Mouse (Mus musculus): Measurements from ENCODE around the gene Smim24. TPM values are rescaled to one million over a fixed set of nuclear protein-coding genes. Genes with fewer than 3 reads are reported as not detected.

Gene Smim24
- total RNA-seq (2014; rRNA removed) (2.9 and 3.7 TPM in 2 replicates), polyA plus RNA-seq (2015; fragmentation: Nextera tagmentation; extraction: Ambion mirVana) (1.4 and 1.7 TPM in 2 replicates)

DNA sequence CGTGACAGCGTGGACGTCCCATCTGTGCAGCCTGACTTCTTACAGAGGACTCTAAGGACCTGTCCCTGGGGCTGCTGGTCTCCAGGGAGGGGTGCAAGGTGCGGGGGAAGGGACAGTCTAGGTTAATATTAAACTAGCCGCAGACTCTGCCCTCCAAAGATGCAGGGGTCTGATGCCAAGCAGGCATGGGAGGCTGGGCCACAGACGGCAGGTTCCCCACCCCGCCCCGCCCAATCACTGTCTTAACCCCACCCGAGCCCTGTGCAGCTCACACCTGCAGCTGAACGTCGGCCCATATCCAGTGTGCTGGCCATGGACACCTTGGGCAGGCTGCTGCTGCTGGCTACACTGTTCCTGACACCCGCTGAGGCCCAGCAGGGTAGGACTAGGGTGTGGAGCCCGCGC, at the start of gene Smim24:
TSS of gene Smim24 (plus strand) at position 271 of the 405 bp plus-strand sequence.
- Histone ChIP-seq H3K9ac (replicated peaks; ENCODE audit: low read length) (0 out of 2 replicates have a peak within 1 kb of the TSS, but pooled peaks have one; percentile 13), H3K4me2 (ENCODE audit: low read depth, low read length) (peak within 1 kb of the TSS; percentile 42), H3K36me3 (ENCODE audit: insufficient read depth, low read length) (peaks cover 12% of the 10 kb centered on the region), H3K4me3 (ENCODE audit: low read length) (no peak within 1 kb of the TSS), H3K4me1 (ENCODE audit: insufficient read depth, low read length) (peaks cover 7% of the 10 kb centered on the region; the same call in 1 of the 2 replicates), H3K27ac (peak within 1 kb of the TSS; percentile 41; the same call in 1 of the 2 replicates), H3K9me3 (ENCODE audit: low read length) (no peaks in the 10 kb centered on the region), H3K27me3 (ENCODE audit: insufficient read depth, low read length) (no peaks in the 10 kb centered on the region)
- ATAC-seq (no peak), DNase-seq (ENCODE audit: low spot score) (no peak)
- WGBS, result 73% methylated on average over 14 of the region's 14 CpGs
- no peak for TF ChIP-seq CTCF (IDR thresholded peaks at IDR 0.05; ENCODE audit: low read depth)

DNA sequence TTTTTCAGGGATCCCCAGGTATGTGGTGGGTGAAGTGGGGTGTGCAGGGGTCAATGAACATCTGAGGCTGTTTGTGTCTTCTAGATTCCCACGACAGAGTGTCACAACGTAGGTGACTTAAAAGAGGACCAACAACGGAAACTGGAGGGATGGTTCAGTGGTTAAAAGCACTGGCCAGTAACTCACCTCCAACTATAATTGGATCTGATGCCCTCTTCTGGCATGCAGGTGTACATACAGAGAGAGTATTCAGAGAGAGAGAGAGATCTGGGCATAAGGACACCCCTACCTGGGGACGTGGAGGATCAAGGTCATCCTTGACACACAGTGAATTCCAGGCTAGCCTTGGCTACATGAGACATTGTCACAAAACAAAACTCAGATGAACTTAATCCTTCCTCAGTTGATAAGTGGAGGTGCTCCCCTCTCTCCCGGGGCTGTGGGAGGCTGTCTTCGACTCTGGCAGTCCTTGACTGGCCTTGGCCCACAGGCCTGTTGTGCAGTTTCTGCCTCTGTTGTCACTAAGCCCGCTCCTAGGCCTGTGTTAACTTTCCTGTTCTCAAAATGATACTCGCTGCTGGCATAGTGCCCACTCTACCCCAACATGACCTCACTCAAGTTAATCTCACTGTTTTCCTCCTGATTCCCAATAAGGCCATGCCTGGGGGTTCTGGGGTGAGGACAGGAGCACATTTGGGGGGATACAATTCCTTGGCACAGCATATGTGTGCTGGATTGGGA, 48.3 kb upstream of the Smim24 start:
- Histone ChIP-seq H3K27me3 (ENCODE audit: insufficient read depth, low read length) (peaks cover 31% of the 10 kb centered on the region; the same call in 1 of the 2 replicates), H3K27ac (no peak overlapping the region), H3K9me3 (ENCODE audit: low read length) (no peaks in the 10 kb centered on the region), H3K4me2 (ENCODE audit: low read depth, low read length) (no peak overlapping the region), H3K4me3 (ENCODE audit: low read length) (no peak overlapping the region), H3K36me3 (ENCODE audit: insufficient read depth, low read length) (no peaks in the 10 kb centered on the region), H3K9ac (replicated peaks; ENCODE audit: low read length) (no peak overlapping the region), H3K4me1 (ENCODE audit: insufficient read depth, low read length) (peaks cover 5% of the 10 kb centered on the region)
- ATAC-seq, result no peak
- WGBS, result 49% methylated on average over 8 of the region's 8 CpGs
- DNase-seq (ENCODE audit: low spot score), result no peak
- TF ChIP-seq CTCF (IDR thresholded peaks at IDR 0.05; ENCODE audit: low read depth), result peak; percentile 54

DNA sequence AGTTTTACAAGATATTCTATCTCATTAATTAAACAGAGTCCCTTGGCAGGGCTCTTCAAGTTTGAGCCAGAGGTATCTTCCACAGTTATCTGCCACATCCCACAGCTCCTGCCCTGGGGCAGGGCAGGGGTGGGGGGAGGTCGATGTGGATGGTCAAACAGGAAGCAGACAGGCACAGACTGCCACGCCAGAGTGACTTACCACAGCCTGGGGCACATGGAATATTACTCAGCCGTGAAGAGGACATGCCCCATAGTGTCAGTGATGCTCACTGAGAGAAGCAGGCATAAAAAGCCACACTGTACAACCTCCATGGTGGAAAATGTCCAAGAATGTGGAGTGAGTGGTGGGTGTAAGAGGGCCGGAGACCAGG, 47.7 kb upstream of the Smim24 start:
- H3K27me3 ChIP-seq (ENCODE audit: insufficient read depth, low read length), result peaks cover 31% of the 10 kb centered on the region; the same call in 1 of the 2 replicates
- 86% methylated on average over 4 of the region's 4 CpGs for WGBS

DNA sequence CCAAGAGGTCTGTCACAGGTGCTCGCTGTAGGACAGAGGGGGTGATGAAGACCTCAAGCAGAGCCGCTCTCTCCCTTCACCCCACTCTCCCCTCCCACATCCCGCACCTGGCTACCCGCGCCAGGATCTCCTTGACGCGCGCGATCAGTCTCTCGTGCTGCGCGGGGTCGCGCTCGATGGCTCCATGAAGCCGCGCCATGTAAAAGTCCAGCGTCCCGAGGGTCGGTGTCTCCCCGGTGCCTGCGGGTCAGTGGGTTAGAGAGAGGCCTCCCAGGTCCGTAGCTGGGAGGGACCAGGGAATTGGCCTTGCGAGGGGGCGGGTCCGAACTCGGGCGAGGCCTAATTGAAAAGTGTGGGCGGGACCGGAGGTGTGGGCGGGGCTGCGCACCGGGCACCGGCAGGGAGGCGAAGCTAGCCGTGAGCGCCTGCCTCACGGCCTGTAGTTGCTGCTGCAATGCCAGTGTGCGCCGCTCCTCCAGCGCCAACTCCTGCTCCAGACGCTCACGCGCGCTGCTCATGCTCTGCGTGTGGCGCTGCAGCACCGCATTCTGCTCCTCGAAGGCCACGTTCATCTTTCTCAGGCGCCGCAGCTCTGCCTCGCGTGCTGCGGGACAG, 46.3 kb upstream of the Smim24 start:
- ATAC-seq (peak; percentile 21; the same call in 1 of the 2 replicates), DNase-seq (ENCODE audit: low spot score) (peak; percentile 84)
- no peaks in the 10 kb centered on the region for H3K36me3 ChIP-seq (ENCODE audit: insufficient read depth, low read length)
- peaks cover 31% of the 10 kb centered on the region; the same call in 1 of the 2 replicates for H3K27me3 ChIP-seq (ENCODE audit: insufficient read depth, low read length)
- H3K4me3 ChIP-seq (ENCODE audit: low read length), result peak overlapping the region; percentile 32
- peak overlapping the region; percentile 13; the same call in 1 of the 2 replicates for H3K9ac ChIP-seq (replicated peaks; ENCODE audit: low read length)
- WGBS, result 12% methylated on average over 54 of the region's 55 CpGs
- peak overlapping the region; percentile 20; the same call in 1 of the 2 replicates for H3K27ac ChIP-seq
- H3K4me1 ChIP-seq (ENCODE audit: insufficient read depth, low read length), result peaks cover 9% of the 10 kb centered on the region
- peak; percentile 65 for TF ChIP-seq CTCF (IDR thresholded peaks at IDR 0.05; ENCODE audit: low read depth)
- H3K4me2 ChIP-seq (ENCODE audit: low read depth, low read length), result peak overlapping the region; percentile 50
- no peaks in the 10 kb centered on the region for H3K9me3 ChIP-seq (ENCODE audit: low read length)

More for the DNA sequence above, 47.7 kb upstream of the Smim24 start:
- no peak overlapping the region for H3K27ac ChIP-seq
- no peak for DNase-seq (ENCODE audit: low spot score)
- TF ChIP-seq CTCF (IDR thresholded peaks at IDR 0.05; ENCODE audit: low read depth), result no peak
- no peak for ATAC-seq
- no peaks in the 10 kb centered on the region for H3K36me3 ChIP-seq (ENCODE audit: insufficient read depth, low read length)
- H3K4me2 ChIP-seq (ENCODE audit: low read depth, low read length), result no peak overlapping the region
- peaks cover 9% of the 10 kb centered on the region for H3K4me1 ChIP-seq (ENCODE audit: insufficient read depth, low read length)
- H3K9ac ChIP-seq (replicated peaks; ENCODE audit: low read length), result no peak overlapping the region
- no peak overlapping the region for H3K4me3 ChIP-seq (ENCODE audit: low read length)
- H3K9me3 ChIP-seq (ENCODE audit: low read length), result no peaks in the 10 kb centered on the region

DNA sequence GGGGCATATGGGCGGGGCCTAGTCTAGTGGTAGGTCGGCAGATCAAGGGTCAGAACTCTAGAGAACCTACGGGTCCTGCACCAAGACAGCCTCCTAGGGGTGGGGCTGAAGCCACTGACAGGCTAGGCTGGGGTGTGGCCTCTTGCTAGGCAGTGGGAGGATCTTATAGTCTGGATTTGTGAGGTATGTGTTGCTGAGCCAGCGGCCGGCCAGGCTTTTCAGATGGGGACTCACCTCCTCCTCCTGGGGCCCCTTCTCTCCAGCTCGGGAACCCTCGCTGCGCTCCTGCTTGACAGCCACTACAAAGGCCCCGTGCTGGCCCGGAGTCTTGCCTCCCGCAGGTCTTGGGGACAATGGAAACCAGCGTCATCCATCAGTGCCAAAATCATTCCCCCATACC, 43.7 kb upstream of the Smim24 start:
- DNase-seq (ENCODE audit: low spot score), result no peak
- peaks cover 13% of the 10 kb centered on the region; the same call in 1 of the 2 replicates for H3K27me3 ChIP-seq (ENCODE audit: insufficient read depth, low read length)
- H3K36me3 ChIP-seq (ENCODE audit: insufficient read depth, low read length), result no peaks in the 10 kb centered on the region
- no peak overlapping the region for H3K9ac ChIP-seq (replicated peaks; ENCODE audit: low read length)
- peak overlapping the region; percentile 87 for H3K4me2 ChIP-seq (ENCODE audit: low read depth, low read length)
- no peaks in the 10 kb centered on the region for H3K9me3 ChIP-seq (ENCODE audit: low read length)
- TF ChIP-seq CTCF (IDR thresholded peaks at IDR 0.05; ENCODE audit: low read depth), result no peak
- no peak for ATAC-seq
- H3K4me3 ChIP-seq (ENCODE audit: low read length), result no peak overlapping the region
- WGBS, result 3% methylated on average over 12 of the region's 12 CpGs
- H3K4me1 ChIP-seq (ENCODE audit: insufficient read depth, low read length), result peaks cover 9% of the 10 kb centered on the region
- H3K27ac ChIP-seq, result no peak overlapping the region

DNA sequence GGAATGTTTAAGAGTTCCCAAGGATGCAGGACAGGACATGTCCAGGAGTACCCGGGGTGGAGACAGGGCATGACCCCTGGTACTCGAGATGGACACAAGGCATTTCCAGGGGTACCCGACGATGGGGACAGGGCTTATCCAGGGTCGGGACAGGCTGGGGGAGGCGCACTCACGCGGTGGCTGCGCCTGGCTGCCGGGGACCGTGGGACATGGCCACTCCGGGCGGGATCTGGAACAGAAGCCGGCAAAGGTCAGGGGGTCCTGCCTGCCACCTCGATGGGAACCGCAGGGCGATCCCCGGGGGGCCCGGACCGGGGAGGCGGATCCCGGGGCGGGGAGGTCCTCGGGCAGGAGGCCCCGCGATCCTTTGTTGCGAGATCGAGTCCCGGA, 42.9 kb upstream of the Smim24 start:
- H3K27ac ChIP-seq, result no peak overlapping the region; the same call in 1 of the 2 replicates

More for the DNA sequence above, 42.9 kb upstream of the Smim24 start:
- Histone ChIP-seq H3K4me3 (ENCODE audit: low read length) (peak overlapping the region; percentile 58), H3K36me3 (ENCODE audit: insufficient read depth, low read length) (no peaks in the 10 kb centered on the region), H3K9ac (replicated peaks; ENCODE audit: low read length) (peak overlapping the region; percentile 56), H3K27me3 (ENCODE audit: insufficient read depth, low read length) (0 out of 2 replicates have a peak, but pooled peaks cover 9% of the 10 kb centered on the region), H3K4me2 (ENCODE audit: low read depth, low read length) (peak overlapping the region; percentile 87), H3K9me3 (ENCODE audit: low read length) (no peaks in the 10 kb centered on the region), H3K4me1 (ENCODE audit: insufficient read depth, low read length) (peaks cover 9% of the 10 kb centered on the region)
- 0% methylated on average over 25 of the region's 29 CpGs for WGBS
- TF ChIP-seq CTCF (IDR thresholded peaks at IDR 0.05; ENCODE audit: low read depth), result no peak
- ATAC-seq, result peak; percentile 6; the same call in 1 of the 2 replicates
- DNase-seq (ENCODE audit: low spot score), result no peak

Measured in hindbrain, postnatal 0 days (tissue).